Mouse (Mus musculus) gastrocnemius, postnatal 14 days (tissue): Measurements from ENCODE around the gene Gne. TPM values are rescaled to one million over a fixed set of nuclear protein-coding genes. Genes with fewer than 3 reads are reported as not detected.
"Not testable (repeated sequence)": the region's sequence is repeated elsewhere in the genome, so short reads cannot be mapped to it uniquely, and the experiment has no call there.

ENCODE experiments used
- DNase-seq: peaks from one replicate; pipeline ENCODE4 v3.0.0; 2021; ENCODE audit warnings: mixed read lengths
- intact Hi-C: fragments of 180-260 bp; cut with DNase I; formaldehyde crosslinking; loops from one replicate; pipeline ENCODE4 v1.15.1; 2025; ENCODE audit warnings: low total_unique reads
- total RNA-seq, 2 experiments: library from RNA; stranded (reverse); gene quantifications; 2 replicates each; pipeline ENCODE4 v1.2.3; 2021

Gene Gne
- total RNA-seq, 2 experiments from 2014 or later = 12.4 to 13.0 TPM

DNA sequence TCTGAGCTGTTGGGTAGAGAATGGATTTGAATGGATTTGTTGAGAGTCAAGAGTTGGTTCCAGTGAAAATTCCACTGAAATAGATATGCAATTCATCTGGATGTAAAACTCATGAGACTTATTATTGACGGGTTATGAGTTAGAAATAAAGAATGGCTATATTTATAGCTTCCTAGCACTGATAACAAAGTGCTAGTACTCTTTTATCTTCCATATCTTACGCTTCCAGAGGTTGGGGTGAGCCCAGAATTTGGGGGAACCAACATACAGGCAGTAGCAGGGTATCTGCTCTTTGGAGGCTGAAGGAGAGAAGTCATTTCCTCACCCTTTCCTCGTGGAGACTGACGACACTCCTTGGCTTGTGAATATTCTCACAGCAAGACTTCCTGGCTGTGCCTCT, 9.6 kb downstream of the Gne start:
- DNase-seq = no peak
- intact Hi-C loops = loop anchor here (10.0 kb wide), 1 partner anchor 220 kb away; no protein-coding TSS in a partner anchor

DNA sequence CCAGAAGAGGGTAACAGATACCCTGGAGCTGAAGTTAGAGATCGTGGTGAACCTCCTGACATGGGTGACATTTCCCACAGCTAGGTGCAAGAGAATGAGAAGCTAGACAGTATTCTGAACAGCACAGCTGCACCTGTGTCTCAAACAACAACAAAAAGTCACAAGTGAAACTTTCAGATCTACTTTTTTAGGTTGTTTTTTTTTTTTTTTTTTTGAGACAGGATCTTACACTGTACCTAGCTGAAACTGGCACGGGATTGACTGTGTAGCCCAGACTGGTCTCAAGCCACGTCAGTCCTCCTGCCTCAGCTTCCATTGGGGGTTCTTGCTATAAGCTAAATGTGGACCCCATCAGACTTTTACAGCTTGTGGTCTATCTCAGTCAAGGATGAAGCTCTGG, 10.2 kb downstream of the Gne start:
- intact Hi-C loops = loop anchor here (10.0 kb wide), 1 partner anchor 221 kb away; no protein-coding TSS in a partner anchor
- DNase-seq = no peak

DNA sequence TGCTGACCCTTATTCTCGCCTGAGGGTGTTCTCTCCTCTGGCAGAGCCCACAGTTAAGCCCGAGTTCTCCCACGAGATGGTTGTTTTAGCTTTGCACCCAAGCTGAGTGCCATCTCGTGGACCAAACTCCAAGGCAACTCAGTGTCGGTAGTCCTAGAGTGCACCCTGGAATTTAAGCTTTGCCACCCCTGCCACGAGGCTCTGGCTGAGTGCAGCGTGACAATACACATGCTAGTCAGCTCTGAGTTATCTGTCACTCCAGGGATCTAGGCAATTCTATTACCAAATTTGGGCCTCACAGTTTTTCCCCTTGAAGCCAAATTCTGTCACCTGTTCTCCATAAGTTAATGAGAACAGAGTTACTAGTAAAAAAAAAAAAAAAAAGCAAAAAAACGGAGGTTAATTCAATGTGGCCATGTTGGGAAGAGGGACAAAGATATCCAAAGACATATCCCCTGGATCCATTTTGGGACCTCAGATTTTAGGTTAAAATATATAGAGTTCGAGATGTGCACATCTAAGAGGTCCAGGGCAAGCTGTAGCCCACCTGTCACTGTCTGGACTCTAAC, 11.0 kb downstream of the Gne start:
- no peak for DNase-seq
- intact Hi-C loops = loop anchor here (10.0 kb wide), 1 partner anchor 222 kb away; no protein-coding TSS in a partner anchor

DNA sequence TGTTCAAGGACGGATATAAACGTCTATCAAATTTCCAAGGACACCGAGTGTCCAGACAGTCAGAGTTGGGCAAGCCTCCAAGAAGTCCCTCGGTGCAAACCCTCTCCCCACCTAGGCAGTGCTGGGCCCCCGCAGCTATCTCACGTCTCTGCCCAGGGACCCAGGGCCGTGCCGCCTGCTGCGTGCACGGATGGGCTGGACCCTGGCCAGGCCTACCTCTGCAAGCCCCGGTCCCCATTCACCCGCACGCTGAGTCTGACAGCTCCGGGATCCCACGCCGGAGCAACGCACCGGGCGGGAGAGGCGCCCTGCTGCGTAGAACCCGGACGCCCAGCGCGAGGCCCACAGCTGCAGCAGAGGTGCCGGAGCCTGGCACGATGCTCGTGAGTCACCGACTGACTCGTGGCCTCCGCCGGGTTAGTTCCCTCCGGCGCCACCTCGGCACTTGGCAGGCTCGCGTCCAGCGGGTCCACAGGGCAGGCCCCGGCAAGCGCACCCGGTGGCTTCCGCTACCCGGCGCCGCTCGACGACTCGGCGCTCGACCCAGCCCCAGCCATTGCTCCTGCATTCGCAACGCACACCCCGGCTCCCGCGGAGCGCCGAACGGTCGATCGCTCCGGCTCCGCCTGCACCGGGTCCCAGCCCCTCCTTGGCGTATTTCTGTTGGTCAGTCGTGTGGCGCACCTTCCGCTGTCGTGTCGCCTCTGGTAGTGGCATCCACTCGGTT, 11.7 kb downstream of the Gne start:
- intact Hi-C loops = loop anchor here (10.0 kb wide), 1 partner anchor 222 kb away; no protein-coding TSS in a partner anchor

DNA sequence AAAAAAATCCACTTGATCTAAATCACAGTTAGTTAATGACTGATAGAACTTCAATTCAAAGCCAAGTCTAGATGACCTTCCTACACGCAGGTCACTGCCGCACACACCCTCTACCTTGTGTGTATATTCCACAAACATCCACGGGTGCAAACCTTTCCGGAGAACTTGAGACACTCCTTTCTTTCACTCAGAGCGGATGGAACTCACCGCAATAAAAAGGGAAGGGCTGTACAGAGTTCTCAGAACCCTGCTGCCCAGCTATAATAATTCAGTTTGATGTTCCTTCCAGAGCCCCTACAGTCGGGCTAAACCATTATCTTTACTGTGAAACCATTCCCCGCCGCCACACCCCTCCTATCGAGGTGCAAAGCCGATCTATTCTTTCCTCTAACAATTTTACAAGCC, 12.2 kb downstream of the Gne start:
- intact Hi-C loops = loop anchor here (10.0 kb wide), 1 partner anchor 223 kb away; no protein-coding TSS in a partner anchor
- DNase-seq = no peak

More for the DNA sequence above, 11.7 kb downstream of the Gne start:
- peak; percentile 94 for DNase-seq

DNA sequence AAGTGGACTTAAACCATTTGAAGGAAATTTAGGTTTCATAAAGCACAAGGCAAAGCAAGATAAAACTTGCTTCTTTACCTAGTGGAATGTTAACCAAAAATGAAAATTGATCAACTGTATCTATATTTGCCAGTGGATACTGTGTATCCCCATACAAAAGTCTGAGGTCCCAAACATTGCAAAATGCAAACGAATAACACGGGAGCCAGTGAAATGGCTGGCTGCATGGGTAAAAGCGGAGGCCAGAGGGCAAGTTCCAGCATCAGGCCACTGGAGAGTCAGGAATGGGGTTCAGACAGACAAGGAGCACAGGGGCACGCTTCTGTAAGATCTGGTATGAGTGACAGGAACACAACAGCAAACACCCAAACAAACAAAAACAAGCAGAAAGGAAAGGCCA, 13.3 kb downstream of the Gne start:
- DNase-seq = no peak
- intact Hi-C loops = loop anchor here (10.0 kb wide), 1 partner anchor 224 kb away; no protein-coding TSS in a partner anchor

DNA sequence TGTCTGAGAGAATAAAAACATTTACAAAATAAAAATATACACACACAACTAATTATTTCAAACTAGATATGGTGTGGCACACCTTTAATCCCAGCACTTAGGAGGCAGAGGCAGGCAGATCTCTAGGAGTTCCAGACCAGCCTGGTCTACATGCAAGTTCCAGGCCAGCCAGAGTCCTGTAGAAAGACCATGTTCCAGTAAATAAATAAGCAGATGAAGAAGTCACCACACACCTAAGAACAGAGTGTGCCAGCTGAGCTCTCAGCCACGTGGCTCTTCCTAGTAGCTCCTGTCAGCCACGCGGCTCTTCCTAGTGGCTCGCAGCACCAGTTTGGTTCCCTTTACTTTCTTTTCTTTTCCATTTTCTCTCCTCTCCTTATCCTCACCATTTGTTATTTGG, 14.6 kb downstream of the Gne start:
- intact Hi-C loops = no loop called here
- no peak for DNase-seq

DNA sequence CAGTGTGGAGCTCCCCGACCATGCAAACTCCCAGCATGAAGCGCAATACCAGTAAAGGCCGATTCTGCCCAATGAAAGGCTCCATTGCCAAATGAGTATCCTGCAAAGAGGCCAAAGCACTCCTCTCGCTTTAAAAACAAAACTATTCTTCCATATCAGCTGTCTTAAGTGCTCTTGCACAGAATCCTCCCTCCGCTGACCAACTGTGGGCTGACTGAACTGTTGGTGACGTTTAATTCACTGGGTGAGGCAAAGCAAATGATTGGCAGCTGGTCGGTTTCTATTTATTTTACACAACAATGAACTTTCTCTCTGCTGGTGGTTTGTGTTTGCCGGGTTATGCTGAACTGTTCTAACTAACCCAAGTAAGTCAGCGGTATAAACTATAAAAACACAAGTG, 15.2 kb downstream of the Gne start:
- no peak for DNase-seq
- intact Hi-C loops = no loop called here

DNA sequence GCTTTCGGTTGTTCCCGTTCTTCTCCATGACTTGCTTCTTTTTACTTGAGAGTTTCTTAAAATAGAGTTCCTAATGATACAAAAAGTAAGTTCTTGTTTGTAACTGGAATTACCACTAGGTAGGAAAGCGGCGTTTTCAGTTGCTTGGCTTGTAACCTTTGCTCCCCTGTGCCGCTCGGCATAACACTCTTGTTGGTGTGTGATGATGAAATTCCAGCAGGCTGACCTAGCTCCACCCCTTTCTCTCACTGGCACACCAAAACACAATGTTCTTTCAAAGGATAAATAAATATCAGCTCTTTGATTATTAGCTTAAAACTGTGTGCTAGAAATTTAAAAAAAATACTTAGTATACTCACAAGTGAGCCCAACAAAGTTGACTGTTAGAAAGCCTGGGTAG, 17.1 kb downstream of the Gne start:
- intact Hi-C loops = loop anchor here (2.0 kb wide), 1 partner anchor 50 kb away; no protein-coding TSS in a partner anchor
- DNase-seq = no peak

DNA sequence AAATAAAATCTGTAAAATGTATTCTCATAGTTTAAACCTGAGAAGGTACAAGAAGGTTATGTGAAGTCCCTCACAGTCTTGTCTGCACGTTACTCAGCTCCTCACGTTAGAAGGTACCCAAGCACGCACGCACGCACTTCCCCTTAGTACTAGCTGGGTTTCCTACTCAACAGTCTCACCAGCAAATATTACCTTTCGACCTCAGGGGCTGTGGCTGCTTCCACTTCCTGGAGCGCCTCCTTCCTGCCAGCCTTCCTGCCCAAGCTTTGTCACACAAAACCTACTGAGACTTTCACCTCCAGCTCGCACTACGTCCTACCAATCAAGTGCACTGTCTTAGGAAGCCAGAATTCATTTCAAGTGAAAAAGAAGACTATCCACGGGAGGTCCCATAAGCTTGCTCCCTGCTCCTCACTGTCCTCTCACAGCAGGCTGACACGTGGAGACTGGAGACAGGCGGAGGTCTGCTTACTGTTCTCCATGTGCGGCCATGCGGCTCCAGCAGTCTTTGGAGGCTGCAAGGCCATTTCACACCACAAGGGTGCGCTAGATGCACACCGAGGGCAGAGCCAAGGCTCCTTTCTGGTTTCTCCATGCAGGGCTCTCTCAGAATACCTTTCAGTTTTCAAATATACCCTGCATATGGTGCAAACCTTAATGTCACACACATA, 18.5 kb downstream of the Gne start:
- intact Hi-C loops = loop anchor here (2.0 kb wide), 1 partner anchor 51 kb away; no protein-coding TSS in a partner anchor
- DNase-seq = peak; percentile 85

DNA sequence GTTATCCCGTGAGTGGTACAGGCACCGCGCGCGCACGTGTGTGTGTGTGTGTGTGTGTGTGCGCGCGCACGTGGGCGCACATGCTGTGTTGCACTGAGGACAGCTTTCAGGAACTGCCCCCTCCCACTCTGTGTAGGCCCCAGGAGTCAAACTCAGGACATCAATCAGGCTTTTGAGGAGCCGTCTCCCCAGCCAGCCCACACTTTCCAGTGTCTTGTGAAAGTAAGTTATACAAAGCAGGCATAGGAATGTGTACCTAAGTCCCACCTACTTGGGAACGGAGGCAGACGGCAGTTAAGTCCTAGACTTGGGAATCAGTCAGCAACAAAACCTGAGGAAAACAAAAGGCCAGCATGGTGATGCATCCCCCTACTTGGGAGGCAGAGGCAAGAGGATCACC, 21.2 kb downstream of the Gne start:
- no peak for DNase-seq
- intact Hi-C loops = no loop called here

DNA sequence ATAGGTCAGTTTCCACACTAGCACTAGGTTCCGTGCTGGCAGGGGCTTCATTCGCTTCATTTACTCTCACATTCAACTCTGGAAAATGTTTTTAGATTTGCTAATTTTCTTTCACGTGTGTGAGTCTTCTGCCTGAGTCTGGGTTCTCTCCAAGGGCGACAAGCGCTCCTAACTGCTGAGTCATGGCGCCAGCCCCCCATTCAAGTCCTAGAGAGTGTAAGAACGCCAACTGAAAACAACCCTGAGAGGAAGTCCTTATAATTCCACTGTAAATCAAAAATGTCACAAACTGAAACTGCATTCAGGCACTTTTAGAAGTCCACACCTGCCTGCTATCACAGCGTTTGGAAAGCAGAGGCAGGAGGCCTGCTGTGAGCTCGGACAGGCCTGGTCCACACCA, 21.9 kb downstream of the Gne start:
- intact Hi-C loops = no loop called here
- DNase-seq = no peak

DNA sequence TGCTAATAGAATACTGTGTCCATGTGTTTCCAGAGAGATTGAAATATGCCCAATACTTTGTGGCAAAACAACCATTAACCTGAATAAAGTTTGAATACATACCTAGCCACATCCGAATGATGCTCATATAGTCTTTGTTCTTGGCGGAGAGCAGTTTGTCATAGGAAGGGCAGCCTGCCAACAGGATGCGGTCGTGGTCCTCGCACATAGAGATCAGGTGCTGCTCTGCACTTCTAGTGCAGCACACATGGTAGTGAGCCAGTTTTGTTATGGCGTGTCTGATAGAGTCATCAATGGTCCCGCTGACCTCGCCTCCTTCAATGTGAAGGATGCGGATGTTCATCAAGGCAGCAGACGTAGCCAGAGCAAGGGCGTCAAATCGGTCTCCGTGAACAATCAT, 24.3 kb downstream of the Gne start:
- no peak for DNase-seq
- intact Hi-C loops = no loop called here

DNA sequence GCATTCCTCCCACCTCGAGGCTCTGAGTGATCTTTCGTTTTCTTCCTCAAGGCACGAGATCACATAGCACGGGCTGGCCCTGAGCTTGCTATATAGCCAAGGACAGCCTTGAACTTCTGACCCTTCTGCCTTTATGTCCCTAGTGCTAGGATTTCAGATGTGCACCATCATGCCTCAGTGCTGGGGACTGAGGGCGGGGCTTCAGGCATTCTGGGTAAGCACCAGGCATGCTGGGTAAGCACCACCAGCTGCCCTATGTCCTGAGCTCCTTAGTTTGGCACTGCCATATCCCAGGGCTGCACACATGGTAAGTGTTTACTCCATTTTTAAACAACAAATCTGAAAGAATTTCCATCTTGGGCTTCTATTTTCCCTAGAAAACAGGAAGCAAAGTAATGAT, 34.2 kb downstream of the Gne start:
- intact Hi-C loops = no loop called here
- DNase-seq = no peak

DNA sequence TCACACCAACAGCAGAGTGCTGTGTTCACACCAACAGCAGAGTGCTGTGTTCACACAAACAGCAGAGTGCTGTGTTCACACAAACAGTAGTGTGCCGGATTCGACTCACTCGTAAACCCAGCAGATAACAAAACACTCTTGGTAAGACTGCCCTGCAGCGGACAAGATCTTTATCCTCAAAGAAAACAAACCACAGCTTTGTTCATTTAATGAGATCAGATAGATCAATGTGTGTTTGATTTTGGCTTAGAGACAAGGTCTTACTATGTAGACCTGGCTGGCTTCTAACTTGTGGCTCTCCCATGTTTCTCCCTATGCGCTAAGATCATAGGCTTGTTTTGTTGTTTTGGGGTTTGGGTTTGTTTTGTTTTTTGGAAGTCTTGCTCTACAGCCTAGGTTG, 37.9 kb downstream of the Gne start:
- intact Hi-C loops = no loop called here
- no peak for DNase-seq

DNA sequence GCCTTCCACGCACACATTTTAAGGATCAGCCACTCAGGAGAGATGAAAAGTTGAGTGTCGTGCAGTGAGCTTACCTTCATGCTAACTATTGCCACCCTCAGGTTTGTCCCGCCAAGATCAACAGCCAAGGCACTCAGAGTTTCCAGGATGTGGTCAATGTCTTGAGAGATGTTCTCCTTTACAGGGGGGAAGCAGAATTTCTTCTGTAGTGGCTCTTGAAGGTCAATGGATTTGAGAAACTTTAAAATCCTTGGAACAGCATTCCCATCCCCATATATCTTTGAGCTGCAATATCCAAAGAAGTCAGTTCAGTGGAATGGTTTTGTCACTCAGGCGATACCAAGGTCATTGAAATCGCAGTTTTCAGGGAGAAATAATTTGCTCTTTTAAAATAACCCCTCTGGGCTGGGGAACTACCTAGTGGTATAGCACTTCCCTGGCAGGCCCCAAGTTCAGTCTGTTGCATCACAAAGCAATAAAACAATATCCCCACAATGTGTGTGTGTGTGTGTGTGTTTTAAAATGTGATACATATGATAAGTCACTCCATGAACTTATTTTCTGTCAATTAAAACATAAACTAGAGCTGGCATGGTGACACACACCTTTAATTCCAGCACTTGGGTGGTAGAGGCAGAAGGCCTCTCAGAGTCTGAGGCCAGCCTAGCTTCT, 39.2 kb downstream of the Gne start:
- no peak for DNase-seq
- intact Hi-C loops = no loop called here

DNA sequence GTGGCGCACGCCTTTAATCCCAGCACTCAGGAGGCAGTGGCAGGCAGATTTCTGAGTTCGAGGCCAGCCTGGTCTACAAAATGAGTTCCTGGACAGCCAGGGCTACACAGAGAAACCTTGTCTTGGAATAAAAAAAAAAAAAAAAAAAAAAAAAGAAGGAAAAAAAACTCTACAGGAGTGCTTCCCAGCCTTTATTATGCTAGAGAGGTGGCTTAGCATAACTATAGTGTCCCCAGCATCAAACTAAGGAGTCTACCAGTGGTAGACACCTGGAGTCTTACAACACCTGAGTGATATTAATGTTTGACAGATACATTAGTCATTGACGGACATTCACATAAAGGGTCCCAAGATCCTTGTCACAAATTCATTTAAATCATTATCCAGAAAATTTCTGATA, 40.8 kb downstream of the Gne start:
- DNase-seq, intact Hi-C loops: not testable (repeated sequence)

DNA sequence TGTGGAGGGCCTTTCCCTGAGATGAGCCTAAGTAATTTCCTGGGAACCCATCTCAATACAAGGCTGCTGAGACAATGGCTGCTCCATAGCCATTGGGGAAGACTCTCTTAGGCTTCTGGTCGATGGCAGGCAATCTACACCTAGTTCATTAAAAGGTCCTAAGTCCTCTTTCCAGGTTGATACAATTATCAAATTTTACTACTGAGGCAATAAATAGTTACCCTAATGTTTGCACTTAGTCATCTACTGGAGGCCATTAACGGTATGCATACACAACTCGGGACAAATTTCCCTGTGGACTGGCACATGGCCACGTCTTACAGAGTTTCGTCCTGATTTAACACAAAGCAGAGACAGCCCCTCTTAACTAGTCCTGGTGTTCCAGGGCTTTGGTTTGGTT, 41.5 kb downstream of the Gne start:
- intact Hi-C loops = no loop called here
- no peak for DNase-seq

DNA sequence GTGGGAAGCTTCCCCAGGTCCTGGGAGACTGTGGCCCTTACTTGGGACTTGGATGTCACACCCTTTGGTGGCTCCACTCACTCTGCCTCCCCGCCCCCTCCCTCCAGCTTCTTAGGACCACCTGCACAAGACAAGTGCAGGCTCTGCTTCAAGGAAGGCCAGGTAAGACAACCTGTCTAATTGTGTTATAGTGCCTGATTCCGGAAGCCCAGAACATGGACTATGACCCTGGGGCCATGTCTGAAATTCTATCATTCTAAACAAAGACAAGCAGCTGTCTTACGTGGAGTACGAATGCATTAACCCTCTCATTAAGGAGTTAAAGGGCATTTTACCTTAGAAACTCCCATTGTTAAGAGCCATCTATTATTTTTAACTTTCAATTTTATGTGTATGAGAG, 43.2 kb downstream of the Gne start:
- DNase-seq = no peak
- intact Hi-C loops = no loop called here

DNA sequence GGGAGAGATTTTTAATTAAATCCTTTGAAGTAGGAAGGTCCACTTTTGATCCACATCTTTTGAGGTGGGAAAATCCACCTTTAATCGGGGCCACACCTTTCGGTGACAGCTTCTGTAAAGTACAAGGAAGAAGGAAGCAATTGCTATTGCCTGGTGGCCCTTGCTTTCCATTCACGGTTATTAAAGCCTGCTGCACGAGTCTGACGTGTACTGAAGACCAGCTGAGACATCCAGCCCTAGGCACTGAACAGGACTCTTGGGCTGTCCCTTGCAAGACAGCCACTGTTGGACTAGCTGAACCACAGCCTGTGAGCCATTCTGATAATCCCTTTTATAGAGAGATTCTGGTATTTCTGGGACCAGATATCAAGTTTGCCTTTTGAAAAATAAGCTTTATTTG, 47.5 kb downstream of the Gne start:
- intact Hi-C loops = no loop called here
- no peak for DNase-seq
